7 mouse cellular contexts compared by ENCODE assay signal in genomic region chr2:31140772-31141073, GRCm38 (mm10). TPM values are rescaled to one million over a fixed set of nuclear protein-coding genes. Genes with fewer than 3 reads are reported as not detected.
DNase-seq lines count a peak whose midpoint lies in the region; ATAC-seq and TF ChIP-seq lines count a peak whose summit lies in the region.

No protein-coding gene starts in this region.

- no peak for TF ChIP-seq EP300 in lung, postnatal 0 days (IDR thresholded peaks at IDR 0.05)

- H3K27me3 ChIP-seq in lung, postnatal 0 days (replicated peaks; ENCODE audit: insufficient read depth, low read length), result no peaks in the 10 kb centered on the region
- peaks cover 36% of the 10 kb centered on the region for H3K27me3 ChIP-seq in forebrain, embryonic 10.5 days (ENCODE audit: poor library complexity, severe bottlenecking)
- peaks cover 16% of the 10 kb centered on the region; the same call in 1 of the 2 replicates for H3K27me3 ChIP-seq in limb, embryonic 10.5 days (ENCODE audit: low read depth, poor library complexity, severe bottlenecking)
- no peaks in the 10 kb centered on the region for H3K27me3 ChIP-seq in neural tube, embryonic 14.5 days (ENCODE audit: control insufficient read depth, insufficient read depth, low read length)

- DNase-seq in lung, postnatal 0 days (ENCODE audit: low spot score), result no peak
- DNase-seq in lung, postnatal 25 days (ENCODE audit: low spot score), result no peak
- no peak for DNase-seq in forebrain, embryonic 10.5 days (ENCODE audit: extremely low spot score, low spot score)
- DNase-seq in limb, embryonic 10.5 days (ENCODE audit: low spot score), result peak; percentile 53
- no peak for DNase-seq in spleen, postnatal 14 days (ENCODE audit: low spot score in 2 of 2)
- DNase-seq in frontal cortex, postnatal 10 days (ENCODE audit: low spot score in 2 of 2), result no peak

- no peak for ATAC-seq in lung, postnatal 0 days
- ATAC-seq in neural tube, embryonic 14.5 days (ENCODE audit: low read depth), result 0 out of 2 replicates have a peak, but pooled peaks have one; percentile 10

- H3K27ac ChIP-seq in lung, postnatal 0 days (ENCODE audit: low read length), result no peak overlapping the region
- H3K27ac ChIP-seq in forebrain, embryonic 10.5 days, result peak overlapping the region; percentile 89
- H3K27ac ChIP-seq in limb, embryonic 10.5 days, result peak overlapping the region; percentile 89
- 0 out of 2 replicates have a peak overlapping the region, but pooled peaks have one; percentile 22 for H3K27ac ChIP-seq in neural tube, embryonic 14.5 days (ENCODE audit: low read depth, low read length)

- peak overlapping the region; percentile 81 for H3K9ac ChIP-seq in lung, postnatal 0 days (replicated peaks; ENCODE audit: low read depth)
- peak overlapping the region; percentile 90 for H3K9ac ChIP-seq in neural tube, embryonic 14.5 days (replicated peaks; ENCODE audit: low read depth, low read length)

- H3K4me1 ChIP-seq in lung, postnatal 0 days (ENCODE audit: insufficient read depth, low read depth, low read length), result peaks cover 3% of the 10 kb centered on the region; the same call in 1 of the 2 replicates
- peaks cover 42% of the 10 kb centered on the region for H3K4me1 ChIP-seq in forebrain, embryonic 10.5 days
- peaks cover 54% of the 10 kb centered on the region for H3K4me1 ChIP-seq in limb, embryonic 10.5 days
- peaks cover 11% of the 10 kb centered on the region; the same call in 1 of the 2 replicates for H3K4me1 ChIP-seq in neural tube, embryonic 14.5 days (ENCODE audit: control insufficient read depth, insufficient read depth, low read length)

- no peak for TF ChIP-seq CTCF in lung, postnatal 0 days (IDR thresholded peaks at IDR 0.05)

- 5% methylated on average over 10 of the region's 10 CpGs for WGBS in lung, postnatal 0 days
- 11% methylated on average over 10 of the region's 10 CpGs for WGBS in forebrain, embryonic 10.5 days
- 9% methylated on average over 10 of the region's 10 CpGs for WGBS in limb, embryonic 10.5 days
- WGBS in neural tube, embryonic 14.5 days, result 4% methylated on average over 10 of the region's 10 CpGs

- H3K4me2 ChIP-seq in lung, postnatal 0 days (replicated peaks; ENCODE audit: low read depth, low read length), result peak overlapping the region; percentile 92
- H3K4me2 ChIP-seq in neural tube, embryonic 14.5 days (ENCODE audit: low read depth, low read length), result peak overlapping the region; percentile 90

- no peaks in the 10 kb centered on the region for H3K36me3 ChIP-seq in lung, postnatal 0 days (ENCODE audit: insufficient read depth, low read length)
- peaks cover 3% of the 10 kb centered on the region; the same call in 1 of the 2 replicates for H3K36me3 ChIP-seq in forebrain, embryonic 10.5 days (replicated peaks)
- H3K36me3 ChIP-seq in limb, embryonic 10.5 days, result peaks cover 6% of the 10 kb centered on the region; the same call in 1 of the 2 replicates
- H3K36me3 ChIP-seq in neural tube, embryonic 14.5 days (ENCODE audit: control insufficient read depth, insufficient read depth, low read length), result no peaks in the 10 kb centered on the region

- H3K9me3 ChIP-seq in lung, postnatal 0 days (ENCODE audit: low read length), result no peaks in the 10 kb centered on the region
- no peaks in the 10 kb centered on the region for H3K9me3 ChIP-seq in forebrain, embryonic 10.5 days
- H3K9me3 ChIP-seq in limb, embryonic 10.5 days (replicated peaks), result no peaks in the 10 kb centered on the region
- no peaks in the 10 kb centered on the region for H3K9me3 ChIP-seq in neural tube, embryonic 14.5 days (ENCODE audit: control insufficient read depth, low read length)

- peak overlapping the region; percentile 90 for H3K4me3 ChIP-seq in lung, postnatal 0 days (ENCODE audit: low read depth, low read length)
- H3K4me3 ChIP-seq in forebrain, embryonic 10.5 days, result peak overlapping the region; percentile 84
- peak overlapping the region; percentile 85 for H3K4me3 ChIP-seq in limb, embryonic 10.5 days
- H3K4me3 ChIP-seq in neural tube, embryonic 14.5 days (ENCODE audit: low read depth, low read length), result peak overlapping the region; percentile 86

RNA-seq across cellular contexts. Expression of gene Fnbp1, which starts 1.1 kb away (rescaled TPM):
- 7.2 and 10.0 TPM in 2 replicates for polyA plus RNA-seq in lung, postnatal 0 days (2015; fragmentation: Nextera tagmentation; extraction: Ambion mirVana)
- polyA plus RNA-seq in forebrain, embryonic 10.5 days (2016; fragmentation: Nextera tagmentation; extraction: Ambion mirVana), result 12.5 and 13.3 TPM in 2 replicates
- polyA plus RNA-seq in limb, embryonic 10.5 days (2016; fragmentation: Nextera tagmentation; extraction: Ambion mirVana), result 11.4 and 14.6 TPM in 2 replicates
- 32.6 and 33.3 TPM in 2 replicates for polyA plus RNA-seq in neural tube, embryonic 14.5 days (2014; fragmentation: Nextera tagmentation; extraction: Ambion mirVana)

RNA-seq across cellular contexts. Expression of gene Gpr107, which starts 11.4 kb away (rescaled TPM):
- 26.2 TPM in 2 replicates for polyA plus RNA-seq in lung, postnatal 0 days (2015; fragmentation: Nextera tagmentation; extraction: Ambion mirVana)
- polyA plus RNA-seq in forebrain, embryonic 10.5 days (2016; fragmentation: Nextera tagmentation; extraction: Ambion mirVana), result 28.7 and 32.8 TPM in 2 replicates
- polyA plus RNA-seq in limb, embryonic 10.5 days (2016; fragmentation: Nextera tagmentation; extraction: Ambion mirVana), result 29.0 and 38.0 TPM in 2 replicates
- polyA plus RNA-seq in neural tube, embryonic 14.5 days (2014; fragmentation: Nextera tagmentation; extraction: Ambion mirVana), result 24.2 and 27.8 TPM in 2 replicates
